Mouse (Mus musculus) heart, adult 2 months (tissue): ENCODE results near the gene Pole3. TPM values are rescaled to one million over a fixed set of nuclear protein-coding genes. Genes with fewer than 3 reads are reported as not detected.
A peak's percentile ranks its signal among the peaks of the same experiment; 100 is the strongest.

Experiments used
- DNase-seq, 2 experiments: peaks; one replicate each; pipeline ENCODE4 v3.0.0; 2021
- H3K27ac ChIP-seq: fragments of 200-600 bp; 2 replicates; pipeline ENCODE4 v1.8.1; 2022
- H3K27me3 ChIP-seq: fragments of 200-500 bp; 2 replicates; pipeline ENCODE4 v1.6.1; 2012; ENCODE audit warnings: mild to moderate bottlenecking, low read length, inconsistent platforms, mixed read lengths; ENCODE audit not compliant: control insufficient read depth, insufficient read depth
- H3K36me3 ChIP-seq: fragments of 200-500 bp; 2 replicates; pipeline ENCODE4 v1.6.1; 2012; ENCODE audit warnings: low read length, inconsistent platforms; ENCODE audit not compliant: control insufficient read depth, insufficient read depth
- H3K4me1 ChIP-seq: fragments of 200-500 bp; 2 replicates; pipeline ENCODE4 v1.6.1; 2011; ENCODE audit warnings: low read length; ENCODE audit not compliant: control insufficient read depth, insufficient read depth
- H3K4me3 ChIP-seq: fragments of 200-600 bp; 2 replicates; pipeline ENCODE4 v1.8.1; 2022
- H3K79me2 ChIP-seq: fragments of 200-500 bp; replicated peaks from 2 replicates; pipeline ENCODE4 v1.6.1; 2012; ENCODE audit warnings: mild to moderate bottlenecking, inconsistent platforms, low read length, moderate library complexity, mixed read lengths; ENCODE audit not compliant: control insufficient read depth, insufficient read depth
- H3K9ac ChIP-seq: fragments of 200-500 bp; 2 replicates; pipeline ENCODE4 v1.6.1; 2012; ENCODE audit warnings: low read depth, mild to moderate bottlenecking, control low read depth, inconsistent platforms, low read length, mixed read lengths
- CTCF ChIP-seq: fragments of 200-600 bp; IDR thresholded peaks from 2 replicates; pipeline ENCODE4 v1.8.1; 2022; ENCODE audit warnings: antibody characterized with exemption, mild to moderate bottlenecking, moderate library complexity
- EP300 ChIP-seq: fragments of 200-500 bp; IDR thresholded peaks from 2 replicates; pipeline ENCODE4 v1.6.1; 2011; ENCODE audit warnings: low read depth, low read length, control low read depth; ENCODE audit not compliant: insufficient read depth
- POLR2A ChIP-seq: fragments of 200-500 bp; IDR thresholded peaks from 2 replicates; pipeline ENCODE4 v1.6.1; 2011; ENCODE audit warnings: mild to moderate bottlenecking, low read depth, low read length, control low read depth; ENCODE audit not compliant: insufficient read depth
- WGBS: fragments of 180-500 bp; shearing (Covaris S2); methylation state at CpG from one replicate; pipeline ENCODE4 v1.1.7; 2018; 5-methylcytosine and 5-hydroxymethylcytosine counted together
- intact Hi-C: fragments of 180-260 bp; cut with DNase I; formaldehyde crosslinking; loops from one replicate; pipeline ENCODE4 v1.15.1; 2025
- polyA plus RNA-seq: library from polyadenylated mRNA; depleted of rRNA; stranded (reverse); fragments of >200 nt; gene quantifications from 2 replicates; pipeline ENCODE4 v1.2.3, GENCODE M21; 2012
- total RNA-seq, 2 experiments: library from RNA; stranded (reverse); gene quantifications; 2 replicates each; pipeline ENCODE4 v1.2.3; 2021

The Pole3 gene
- total and polyA plus RNA-seq, 3 experiments: 10.5 to 19.1 (median 16.1) TPM

- H3K27ac ChIP-seq: no peak overlapping the region; the same call in 1 of the 2 replicates
- intact Hi-C loops: loop anchor here (2.0 to 5.0 kb wide), 2 partner anchors 14 to 96 kb away; partner anchors contain the start of genes Cdc26 and Prpf4
- H3K9ac ChIP-seq: no peak overlapping the region
- H3K36me3 ChIP-seq: no peaks in the 10 kb centered on the region
- TF ChIP-seq EP300 (no peak), POLR2A (no peak), CTCF (no peak)
- no peak for DNase-seq
- H3K4me3 ChIP-seq: no peak overlapping the region
- no peaks in the 10 kb centered on the region for H3K79me2 ChIP-seq
- WGBS: 59% methylated on average over 7 of the region's 7 CpGs
- no peaks in the 10 kb centered on the region for H3K27me3 ChIP-seq
- H3K4me1 ChIP-seq: peaks cover 4% of the 10 kb centered on the region; the same call in 1 of the 2 replicates
Observed at GRCm38 (mm10) chr4:62502969-62503368, 21.9 kb downstream of the Pole3 start.

- WGBS: 1% methylated on average over 38 of the region's 38 CpGs
- intact Hi-C loops: loop anchor here (2.0 to 5.0 kb wide), 2 partner anchors 15 to 95 kb away; partner anchors contain the start of genes Cdc26 and Prpf4
- Histone ChIP-seq H3K9ac (peak overlapping the region; percentile 77), H3K79me2 (no peaks in the 10 kb centered on the region), H3K27ac (peak overlapping the region; percentile 76), H3K4me3 (peak overlapping the region; percentile 78), H3K27me3 (no peaks in the 10 kb centered on the region), H3K4me1 (peaks cover 4% of the 10 kb centered on the region; the same call in 1 of the 2 replicates), H3K36me3 (no peaks in the 10 kb centered on the region)
- TF ChIP-seq POLR2A: peak; percentile 95
- TF ChIP-seq CTCF: no peak
- peak; percentile 65; the same call in 1 of the 2 replicates for TF ChIP-seq EP300
- peak; percentile 92 to 94 for DNase-seq
Observed at GRCm38 (mm10) chr4:62501964-62502732, 22.7 kb downstream of the Pole3 start.

GRCm38 (mm10) chr4:62501534-62501933, 23.3 kb downstream of the Pole3 start:
- peaks cover 7% of the 10 kb centered on the region; the same call in 1 of the 2 replicates for H3K4me1 ChIP-seq
- H3K79me2 ChIP-seq: no peaks in the 10 kb centered on the region
- no peak for DNase-seq
- no peak for TF ChIP-seq POLR2A
- no peak for TF ChIP-seq EP300
- no peak for TF ChIP-seq CTCF
- no peaks in the 10 kb centered on the region for H3K36me3 ChIP-seq
- H3K27ac ChIP-seq: peak overlapping the region; percentile 76
- no peaks in the 10 kb centered on the region for H3K27me3 ChIP-seq
- H3K4me3 ChIP-seq: peak overlapping the region; percentile 78
- intact Hi-C loops: loop anchor here (5.0 kb wide), 1 partner anchor 94 kb away; the partner anchor contains the start of genes Cdc26 and Prpf4
- 1% methylated on average over 7 of the region's 7 CpGs for WGBS
- peak overlapping the region; percentile 66 for H3K9ac ChIP-seq

- no peaks in the 10 kb centered on the region for H3K36me3 ChIP-seq
- peaks cover 8% of the 10 kb centered on the region; the same call in 1 of the 2 replicates for H3K4me1 ChIP-seq
- no peaks in the 10 kb centered on the region for H3K27me3 ChIP-seq
- no peak overlapping the region for H3K4me3 ChIP-seq
- DNase-seq: no peak
- WGBS: 86% methylated on average over 4 of the region's 4 CpGs
- TF ChIP-seq EP300 (no peak), CTCF (no peak), POLR2A (no peak)
- intact Hi-C loops: loop anchor here (5.0 kb wide), 1 partner anchor 93 kb away; the partner anchor contains the start of genes Cdc26 and Prpf4
- H3K27ac ChIP-seq: no peak overlapping the region
- no peak overlapping the region for H3K9ac ChIP-seq
- H3K79me2 ChIP-seq: no peaks in the 10 kb centered on the region
Observed at GRCm38 (mm10) chr4:62500799-62501198, 24.1 kb downstream of the Pole3 start.

GRCm38 (mm10) chr4:62496815-62497214, 28.1 kb downstream of the Pole3 start:
- peak; percentile 45 to 63 for DNase-seq
- Histone ChIP-seq H3K9ac (no peak overlapping the region), H3K36me3 (no peaks in the 10 kb centered on the region), H3K4me1 (peaks cover 6% of the 10 kb centered on the region; the same call in 1 of the 2 replicates), H3K27me3 (no peaks in the 10 kb centered on the region), H3K4me3 (no peak overlapping the region), H3K27ac (no peak overlapping the region), H3K79me2 (no peaks in the 10 kb centered on the region)
- intact Hi-C loops: no loop called here
- no peak for TF ChIP-seq CTCF
- TF ChIP-seq POLR2A: no peak
- no peak for TF ChIP-seq EP300
- 15% methylated on average over 8 of the region's 8 CpGs for WGBS

GRCm38 (mm10) chr4:62495946-62496345, 28.9 kb downstream of the Pole3 start:
- no peaks in the 10 kb centered on the region for H3K27me3 ChIP-seq
- DNase-seq: peak; percentile 55 to 68
- H3K79me2 ChIP-seq: no peaks in the 10 kb centered on the region
- H3K27ac ChIP-seq: no peak overlapping the region
- no peaks in the 10 kb centered on the region for H3K36me3 ChIP-seq
- peaks cover 6% of the 10 kb centered on the region; the same call in 1 of the 2 replicates for H3K4me1 ChIP-seq
- H3K4me3 ChIP-seq: no peak overlapping the region
- intact Hi-C loops: no loop called here
- no peak overlapping the region for H3K9ac ChIP-seq
- WGBS: 43% methylated on average over 8 of the region's 8 CpGs
- TF ChIP-seq EP300 (no peak), POLR2A (0 out of 2 replicates have a peak, but pooled peaks have one; percentile 13)
